Mouse (Mus musculus): ENCODE measurements around the gene Elavl4. TPM values are rescaled to one million over a fixed set of nuclear protein-coding genes. Genes with fewer than 3 reads are reported as not detected.

Gene Elavl4
- polyA plus RNA-seq, 1 experiment, result 69.5 TPM

DNA sequence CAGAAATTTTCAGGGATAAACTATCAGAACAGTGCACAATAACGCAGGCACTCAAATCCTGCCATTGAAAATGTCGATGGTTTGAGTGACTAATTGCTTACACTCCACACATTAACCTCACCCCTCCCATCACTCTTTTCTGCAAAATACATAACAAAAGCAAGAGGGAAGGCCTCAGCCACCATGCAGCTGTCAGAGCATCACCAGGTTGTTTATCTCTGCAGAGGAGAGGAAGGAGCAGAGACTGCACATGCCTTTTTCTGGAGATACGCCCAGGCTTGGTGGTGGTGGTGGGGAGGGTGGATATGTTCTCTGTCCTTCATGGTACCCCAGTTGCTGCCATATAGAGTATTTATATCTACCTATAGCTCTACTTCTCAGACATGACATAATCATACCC, 94.3 kb downstream of the Elavl4 start:
- no peaks in the 10 kb centered on the region; the same call in 1 of the 2 replicates for H3K27me3 ChIP-seq (ENCODE audit: control insufficient read depth, insufficient read depth, low read length)
- H3K27ac ChIP-seq (ENCODE audit: insufficient read depth, low read length), result no peak overlapping the region
- no peak overlapping the region for H3K4me3 ChIP-seq (replicated peaks; ENCODE audit: insufficient read depth, low read depth, low read length)
- no peak for DNase-seq
- 66% methylated on average over 3 of the region's 3 CpGs for WGBS
- no peaks in the 10 kb centered on the region for H3K4me1 ChIP-seq (ENCODE audit: control insufficient read depth, insufficient read depth, low read length)
- no peak for TF ChIP-seq POLR2A (IDR thresholded peaks at IDR 0.05; ENCODE audit: borderline replicate concordance, insufficient read depth, low read length)
- TF ChIP-seq CTCF (IDR thresholded peaks at IDR 0.05; ENCODE audit: borderline replicate concordance, insufficient read depth, low read depth, low read length), result no peak

DNA sequence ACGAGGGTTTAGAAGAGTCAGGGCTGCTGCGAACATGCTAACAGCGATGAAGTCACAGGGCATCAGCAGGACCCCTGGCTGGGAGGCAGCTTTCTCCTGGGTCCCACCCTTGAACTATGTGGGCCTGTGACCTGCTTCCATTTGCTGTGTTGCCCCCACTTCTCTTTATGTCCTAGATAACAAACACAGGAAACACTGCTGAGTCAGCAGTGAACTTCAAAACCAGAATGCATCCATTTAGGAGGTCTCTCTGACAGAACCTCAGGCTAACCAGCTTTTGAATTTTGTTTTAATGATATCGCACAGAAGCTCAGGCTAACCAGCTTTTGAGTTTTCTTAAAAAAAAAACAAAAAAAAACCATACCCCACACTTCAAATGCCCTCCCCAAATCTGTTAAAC, 96.1 kb downstream of the Elavl4 start:
- 91% methylated on average over 4 of the region's 4 CpGs for WGBS
- Histone ChIP-seq H3K27ac (ENCODE audit: insufficient read depth, low read length) (no peak overlapping the region), H3K4me1 (ENCODE audit: control insufficient read depth, insufficient read depth, low read length) (no peaks in the 10 kb centered on the region), H3K4me3 (replicated peaks; ENCODE audit: insufficient read depth, low read depth, low read length) (no peak overlapping the region), H3K27me3 (ENCODE audit: control insufficient read depth, insufficient read depth, low read length) (no peaks in the 10 kb centered on the region)
- no peak for TF ChIP-seq CTCF (IDR thresholded peaks at IDR 0.05; ENCODE audit: borderline replicate concordance, insufficient read depth, low read depth, low read length)
- no peak for TF ChIP-seq POLR2A (IDR thresholded peaks at IDR 0.05; ENCODE audit: borderline replicate concordance, insufficient read depth, low read length)
- no peak for DNase-seq

DNA sequence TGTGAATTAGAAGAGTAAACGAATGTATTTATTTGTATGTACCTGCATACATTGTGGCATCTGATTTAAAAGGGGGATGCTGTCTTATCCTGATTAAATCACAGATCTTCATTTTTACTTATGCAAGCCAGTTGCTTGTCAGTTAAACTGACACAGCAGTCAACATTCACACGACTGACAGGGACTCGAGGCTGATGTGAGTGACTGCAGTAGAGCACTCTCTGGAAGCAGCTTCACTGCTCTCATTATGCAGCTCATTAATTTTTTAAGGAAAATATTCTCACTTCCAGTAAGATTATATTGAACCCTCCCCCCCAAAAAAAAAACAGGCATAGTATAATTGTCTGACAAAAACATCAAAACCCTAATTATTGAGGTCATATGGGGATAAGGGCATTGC, 101.7 kb downstream of the Elavl4 start:
- Histone ChIP-seq H3K27me3 (ENCODE audit: control insufficient read depth, insufficient read depth, low read length) (no peaks in the 10 kb centered on the region), H3K27ac (ENCODE audit: insufficient read depth, low read length) (no peak overlapping the region), H3K4me1 (ENCODE audit: control insufficient read depth, insufficient read depth, low read length) (no peaks in the 10 kb centered on the region), H3K4me3 (replicated peaks; ENCODE audit: insufficient read depth, low read depth, low read length) (no peak overlapping the region)
- 60% methylated on average over 3 of the region's 3 CpGs for WGBS
- TF ChIP-seq CTCF (IDR thresholded peaks at IDR 0.05; ENCODE audit: borderline replicate concordance, insufficient read depth, low read depth, low read length) (no peak), POLR2A (IDR thresholded peaks at IDR 0.05; ENCODE audit: borderline replicate concordance, insufficient read depth, low read length) (no peak)
- no peak for DNase-seq

DNA sequence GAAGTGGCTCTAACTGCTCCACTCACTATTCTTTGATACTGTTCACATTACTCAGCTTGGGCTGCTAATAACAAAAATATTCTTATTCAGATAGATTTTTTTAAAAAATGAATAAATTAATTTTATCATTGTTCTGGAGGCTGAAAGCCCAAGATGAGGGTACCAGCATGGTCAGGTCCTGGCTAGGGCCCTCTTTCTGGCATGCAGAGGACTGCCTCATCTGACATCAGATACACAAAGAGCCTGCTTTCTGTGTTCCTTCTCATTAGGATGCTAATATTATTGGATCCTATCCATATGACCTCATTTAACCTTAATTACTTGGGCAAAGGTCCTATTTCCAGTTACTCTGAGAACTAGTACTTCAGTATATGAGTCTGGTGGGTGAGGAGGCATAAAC, 108.8 kb downstream of the Elavl4 start:
- no peak for DNase-seq
- Histone ChIP-seq H3K4me3 (replicated peaks; ENCODE audit: insufficient read depth, low read depth, low read length) (no peak overlapping the region), H3K27ac (ENCODE audit: insufficient read depth, low read length) (no peak overlapping the region), H3K4me1 (ENCODE audit: control insufficient read depth, insufficient read depth, low read length) (no peaks in the 10 kb centered on the region; the same call in 1 of the 2 replicates), H3K27me3 (ENCODE audit: control insufficient read depth, insufficient read depth, low read length) (no peaks in the 10 kb centered on the region)
- TF ChIP-seq CTCF (IDR thresholded peaks at IDR 0.05; ENCODE audit: borderline replicate concordance, insufficient read depth, low read depth, low read length), result no peak
- no peak for TF ChIP-seq POLR2A (IDR thresholded peaks at IDR 0.05; ENCODE audit: borderline replicate concordance, insufficient read depth, low read length)

DNA sequence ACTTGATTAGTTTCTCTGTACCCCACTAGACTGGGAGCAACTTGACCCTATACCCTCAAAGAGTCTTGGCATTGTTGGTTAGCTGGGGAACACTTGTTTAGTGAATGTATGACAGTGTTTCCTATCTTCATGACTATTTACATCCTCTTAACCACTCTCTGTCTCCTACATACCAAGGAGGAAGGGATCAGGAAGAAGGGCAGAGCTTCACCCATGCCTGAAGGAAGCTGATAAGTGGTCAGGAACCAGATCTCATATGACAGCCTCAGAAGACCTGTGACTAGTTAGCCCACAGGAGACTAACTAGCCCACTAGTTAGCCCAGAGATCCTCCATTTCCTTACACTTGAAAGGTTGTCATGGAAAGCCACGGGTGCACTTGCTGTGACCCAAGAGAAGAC, 117.2 kb downstream of the Elavl4 start:
- H3K4me3 ChIP-seq (replicated peaks; ENCODE audit: insufficient read depth, low read depth, low read length), result no peak overlapping the region
- TF ChIP-seq CTCF (IDR thresholded peaks at IDR 0.05; ENCODE audit: borderline replicate concordance, insufficient read depth, low read depth, low read length) (no peak), POLR2A (IDR thresholded peaks at IDR 0.05; ENCODE audit: borderline replicate concordance, insufficient read depth, low read length) (no peak)
- WGBS, result 86% methylated on average over 1 of the region's 1 CpGs

DNA sequence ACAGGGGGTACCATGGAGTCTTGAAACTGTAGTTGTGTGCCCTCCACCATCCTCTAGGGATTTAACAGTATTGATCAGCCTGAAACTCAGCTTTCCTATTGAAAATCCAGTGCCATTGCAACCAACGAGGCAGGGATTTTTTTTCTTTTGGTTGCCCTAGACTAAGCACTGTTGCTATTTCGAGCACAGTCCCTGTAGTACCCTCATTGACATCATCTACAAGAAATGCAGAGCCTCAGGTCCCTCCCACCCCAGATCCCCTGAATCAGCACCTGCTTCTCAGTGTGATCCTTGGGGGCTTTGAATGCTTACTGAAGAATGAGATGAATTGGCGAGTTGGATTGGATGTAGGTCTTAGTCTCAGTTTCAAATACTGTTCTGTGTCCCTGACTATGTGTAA, 119.4 kb downstream of the Elavl4 start:
- Histone ChIP-seq H3K27me3 (ENCODE audit: control insufficient read depth, insufficient read depth, low read length) (no peaks in the 10 kb centered on the region), H3K4me3 (replicated peaks; ENCODE audit: insufficient read depth, low read depth, low read length) (no peak overlapping the region), H3K4me1 (ENCODE audit: control insufficient read depth, insufficient read depth, low read length) (peaks cover 3% of the 10 kb centered on the region; the same call in 1 of the 2 replicates), H3K27ac (ENCODE audit: insufficient read depth, low read length) (no peak overlapping the region)
- 79% methylated on average over 3 of the region's 3 CpGs for WGBS
- no peak for DNase-seq
- TF ChIP-seq POLR2A (IDR thresholded peaks at IDR 0.05; ENCODE audit: borderline replicate concordance, insufficient read depth, low read length) (no peak), CTCF (IDR thresholded peaks at IDR 0.05; ENCODE audit: borderline replicate concordance, insufficient read depth, low read depth, low read length) (no peak)

More for the DNA sequence above, 117.2 kb downstream of the Elavl4 start:
- H3K27me3 ChIP-seq (ENCODE audit: control insufficient read depth, insufficient read depth, low read length), result no peaks in the 10 kb centered on the region
- no peak for DNase-seq
- H3K4me1 ChIP-seq (ENCODE audit: control insufficient read depth, insufficient read depth, low read length), result no peaks in the 10 kb centered on the region
- no peak overlapping the region for H3K27ac ChIP-seq (ENCODE audit: insufficient read depth, low read length)

DNA sequence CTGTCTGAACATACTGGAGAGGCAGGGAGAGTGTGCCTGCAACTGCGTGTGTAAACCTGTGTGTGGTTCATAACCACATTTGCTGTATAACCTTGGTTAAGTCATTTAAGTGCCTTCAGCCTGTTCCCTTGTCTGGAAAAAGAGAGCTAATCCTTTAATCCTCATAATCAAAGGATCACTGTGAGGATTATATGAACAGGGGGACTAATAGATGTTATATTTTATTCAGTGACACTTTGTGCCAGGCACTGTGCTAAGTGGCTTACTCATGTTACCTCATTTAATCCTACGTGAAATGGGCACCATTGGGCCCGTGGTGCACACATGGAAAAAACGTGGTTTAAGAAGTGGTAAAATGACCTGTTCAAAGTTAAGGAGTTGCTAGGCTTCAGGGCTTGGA, 119.9 kb downstream of the Elavl4 start:
- 94% methylated on average over 4 of the region's 4 CpGs for WGBS
- no peak for TF ChIP-seq CTCF (IDR thresholded peaks at IDR 0.05; ENCODE audit: borderline replicate concordance, insufficient read depth, low read depth, low read length)
- TF ChIP-seq POLR2A (IDR thresholded peaks at IDR 0.05; ENCODE audit: borderline replicate concordance, insufficient read depth, low read length), result no peak
- Histone ChIP-seq H3K4me1 (ENCODE audit: control insufficient read depth, insufficient read depth, low read length) (peaks cover 3% of the 10 kb centered on the region; the same call in 1 of the 2 replicates), H3K4me3 (replicated peaks; ENCODE audit: insufficient read depth, low read depth, low read length) (no peak overlapping the region), H3K27ac (ENCODE audit: insufficient read depth, low read length) (no peak overlapping the region), H3K27me3 (ENCODE audit: control insufficient read depth, insufficient read depth, low read length) (no peaks in the 10 kb centered on the region)
- no peak for DNase-seq

DNA sequence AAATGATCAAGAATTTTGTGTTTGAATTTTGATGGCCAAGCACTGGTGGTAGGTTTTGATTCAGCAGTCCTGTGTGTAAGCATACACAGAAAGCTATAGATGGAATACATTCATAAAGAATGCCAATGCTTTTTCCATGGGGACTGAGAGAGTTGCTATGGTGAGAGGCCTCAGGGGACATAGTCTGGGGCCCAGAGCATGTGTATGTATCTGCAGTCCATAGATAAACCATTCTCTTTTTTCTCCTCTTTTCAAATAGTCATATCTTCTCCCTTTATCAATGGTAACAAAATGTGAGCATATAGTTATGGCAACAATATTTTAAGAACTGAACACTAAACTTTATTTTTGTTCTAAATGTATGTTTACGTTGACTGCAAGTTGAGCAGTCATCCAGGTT, 122.1 kb downstream of the Elavl4 start:
- Histone ChIP-seq H3K27ac (ENCODE audit: insufficient read depth, low read length) (no peak overlapping the region), H3K4me3 (replicated peaks; ENCODE audit: insufficient read depth, low read depth, low read length) (no peak overlapping the region), H3K4me1 (ENCODE audit: control insufficient read depth, insufficient read depth, low read length) (peaks cover 3% of the 10 kb centered on the region; the same call in 1 of the 2 replicates), H3K27me3 (ENCODE audit: control insufficient read depth, insufficient read depth, low read length) (no peaks in the 10 kb centered on the region)
- DNase-seq, result no peak
- no peak for TF ChIP-seq POLR2A (IDR thresholded peaks at IDR 0.05; ENCODE audit: borderline replicate concordance, insufficient read depth, low read length)
- 97% methylated on average over 1 of the region's 1 CpGs for whole genome bisulfite sequencing

Data from cerebellum, adult 2 months (tissue).